Mouse (Mus musculus) ovary, postnatal 10 days (tissue): ENCODE measurements around the gene Olfr524.

Experiments
- DNase-seq: peaks from one replicate; pipeline ENCODE4 v3.0.0; 2022; ENCODE audit warnings: low spot score

The Olfr524 gene

DNA sequence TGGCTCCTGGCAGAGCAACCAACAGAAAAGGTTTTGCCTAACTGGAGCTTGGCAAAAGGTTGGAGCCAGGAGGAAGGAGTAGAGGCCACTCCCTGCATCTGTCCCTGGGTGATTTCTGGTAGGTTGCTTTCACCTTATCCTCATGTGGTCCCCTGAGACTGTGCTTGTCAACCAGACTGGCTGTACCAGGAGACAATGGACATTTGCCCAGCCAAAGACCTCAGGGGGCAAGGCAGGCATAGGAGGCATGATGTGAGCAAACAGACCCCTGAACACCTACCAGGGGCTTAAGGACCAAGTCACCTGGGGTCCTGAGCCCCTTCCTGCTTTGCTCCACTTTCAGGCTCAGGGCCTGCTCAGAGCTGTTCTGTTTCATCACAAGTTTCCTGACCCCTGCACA lies at the start of gene Olfr524:
TSS of gene Olfr524 (minus strand) at position 101 of the 400 bp plus-strand sequence.
- DNase-seq, result no peak

DNA sequence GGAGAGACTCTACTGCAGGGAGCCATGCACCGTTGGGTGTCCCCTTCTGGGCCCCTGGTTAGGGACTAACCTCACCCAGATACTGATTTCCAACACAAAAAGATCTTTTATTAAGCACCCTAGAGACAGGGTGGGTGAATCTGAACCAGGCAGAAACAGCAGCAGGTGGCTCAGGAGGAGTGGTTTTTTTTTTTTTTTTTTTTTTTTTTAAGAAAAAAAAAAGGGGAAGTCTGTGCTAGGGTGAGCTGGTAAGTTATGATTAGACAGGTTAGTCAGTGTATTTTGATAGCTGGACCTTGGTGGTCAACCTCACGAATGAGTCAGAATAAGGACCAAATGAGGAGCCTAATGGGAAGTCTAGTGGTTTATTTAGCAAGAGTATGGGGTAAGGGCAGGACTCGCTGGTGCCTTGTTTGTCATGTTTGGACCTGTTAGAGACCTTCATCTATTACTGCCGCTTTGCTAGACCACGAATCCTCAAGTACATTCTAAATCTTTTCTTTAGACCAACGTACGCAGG lies 48.1 kb upstream of the Olfr524 start:
- no peak for DNase-seq

DNA sequence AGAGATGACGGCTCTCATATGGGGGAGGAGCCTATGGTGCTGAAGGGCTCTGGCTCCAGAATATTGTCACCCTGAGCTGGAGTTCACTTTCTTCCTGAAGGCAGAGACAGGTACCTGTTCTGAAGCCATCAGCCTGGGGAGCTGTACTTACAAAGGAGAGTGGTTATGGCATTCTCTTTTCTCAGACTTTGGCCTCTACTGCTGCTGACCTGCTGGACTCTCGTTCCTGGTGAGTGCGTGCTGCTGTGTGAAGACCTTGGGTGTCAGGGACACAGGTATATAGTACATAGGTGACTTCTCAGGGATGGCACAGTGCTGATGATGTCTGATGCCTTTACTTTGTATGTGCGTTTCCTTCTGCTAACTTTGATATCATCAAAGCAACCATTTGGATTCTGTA lies 41.5 kb upstream of the Olfr524 start, which contains the start of gene 5830411N06Rik:
TSS of gene 5830411N06Rik (plus strand) at position 69 of the 400 bp plus-strand sequence.
- DNase-seq, result no peak

DNA sequence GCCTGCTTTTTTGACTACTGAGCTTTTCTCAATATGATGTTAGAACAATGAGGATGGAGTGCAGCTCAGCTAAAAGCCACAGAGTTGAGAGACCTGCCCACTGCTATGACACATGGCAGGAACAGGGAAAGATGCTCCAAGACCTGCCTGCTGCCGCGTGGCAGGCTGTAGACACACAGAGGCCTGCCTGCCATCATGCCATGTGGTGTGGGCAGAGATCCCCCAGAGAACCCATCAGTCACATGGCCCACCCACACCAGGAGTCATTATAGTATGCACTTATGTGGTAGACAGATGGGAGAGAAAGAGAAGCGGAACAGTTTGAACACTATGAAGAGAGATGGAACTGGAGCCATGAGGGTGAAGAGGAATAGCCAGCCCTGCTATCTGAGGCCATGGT lies 27.9 kb upstream of the Olfr524 start:
- no peak for DNase-seq

DNA sequence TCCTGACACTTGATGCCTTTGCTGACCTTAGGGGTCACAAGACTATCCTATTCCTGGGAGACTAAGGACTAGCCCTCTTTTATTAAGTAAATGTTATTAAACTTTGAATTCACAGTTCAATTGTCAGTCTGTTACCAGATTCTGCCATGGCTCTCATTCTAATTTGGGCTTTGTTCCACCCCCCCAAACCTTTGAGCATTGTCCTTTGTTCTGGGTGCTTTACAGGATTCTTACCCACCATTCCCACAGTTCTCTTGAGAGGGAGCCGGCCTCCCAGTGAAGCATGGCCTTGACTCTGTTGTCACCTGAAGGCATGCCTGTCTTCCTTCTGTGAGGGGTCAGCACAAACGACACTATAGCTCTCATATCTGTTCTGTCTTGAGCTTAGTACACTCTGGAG lies 25.3 kb upstream of the Olfr524 start:
- no peak for DNase-seq

DNA sequence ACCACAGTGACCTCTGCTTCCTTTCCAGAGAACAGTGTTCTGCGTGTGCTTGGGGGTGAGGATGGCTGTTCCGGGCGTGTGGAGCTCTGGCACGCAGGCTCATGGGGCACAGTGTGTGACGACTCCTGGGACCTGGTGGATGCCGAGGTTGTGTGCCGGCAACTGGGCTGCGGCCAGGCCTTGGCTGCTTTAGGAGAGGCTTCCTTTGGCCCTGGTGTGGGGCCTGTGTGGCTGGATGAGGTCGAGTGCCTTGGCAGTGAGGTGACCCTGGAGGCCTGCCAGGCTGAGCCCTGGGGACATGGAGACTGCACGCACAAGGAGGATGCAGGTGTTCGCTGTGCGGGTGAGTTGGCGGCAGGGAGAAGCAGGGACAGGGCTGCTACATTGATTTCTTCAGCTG lies 22.7 kb upstream of the Olfr524 start:
- DNase-seq, result no peak

DNA sequence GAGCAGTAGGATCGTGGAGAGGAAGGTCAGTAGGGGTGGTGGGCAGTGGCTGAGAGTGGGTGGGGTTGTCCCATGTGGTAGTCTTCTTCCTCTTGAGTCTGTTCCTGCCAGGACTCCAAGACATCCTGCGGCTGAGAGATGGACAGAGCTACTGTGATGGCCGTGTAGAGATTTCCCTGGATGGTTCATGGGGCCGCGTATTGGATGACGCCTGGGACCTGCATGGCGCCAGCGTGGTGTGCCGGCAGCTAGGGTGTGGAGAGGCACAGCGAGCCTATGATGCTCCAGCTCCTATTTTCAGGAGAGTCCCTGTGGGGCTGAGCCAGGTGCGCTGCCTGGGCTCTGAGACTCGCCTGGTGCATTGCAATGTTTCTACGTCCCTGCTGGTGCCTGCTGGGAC lies 18.4 kb upstream of the Olfr524 start:
- no peak for DNase-seq

DNA sequence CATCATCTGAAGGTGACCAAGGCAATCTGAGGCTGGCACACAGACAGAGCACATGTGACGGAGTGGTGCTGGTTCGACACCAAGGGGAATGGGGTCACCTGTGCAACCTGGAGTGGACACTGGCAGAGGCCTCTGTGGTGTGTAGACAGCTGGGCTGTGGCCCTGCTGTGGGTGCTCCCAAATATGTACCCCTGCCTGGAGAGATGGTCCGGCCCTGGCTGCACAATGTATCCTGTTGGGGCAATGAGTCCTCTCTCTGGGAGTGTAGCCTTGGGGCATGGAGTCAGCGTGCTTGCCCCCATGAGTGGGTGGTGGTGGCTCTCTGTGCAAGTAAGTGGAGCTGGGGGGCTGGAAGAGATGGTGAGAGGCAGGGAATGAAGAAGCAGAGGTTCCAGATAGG lies 14.6 kb upstream of the Olfr524 start:
- no peak for DNase-seq

DNA sequence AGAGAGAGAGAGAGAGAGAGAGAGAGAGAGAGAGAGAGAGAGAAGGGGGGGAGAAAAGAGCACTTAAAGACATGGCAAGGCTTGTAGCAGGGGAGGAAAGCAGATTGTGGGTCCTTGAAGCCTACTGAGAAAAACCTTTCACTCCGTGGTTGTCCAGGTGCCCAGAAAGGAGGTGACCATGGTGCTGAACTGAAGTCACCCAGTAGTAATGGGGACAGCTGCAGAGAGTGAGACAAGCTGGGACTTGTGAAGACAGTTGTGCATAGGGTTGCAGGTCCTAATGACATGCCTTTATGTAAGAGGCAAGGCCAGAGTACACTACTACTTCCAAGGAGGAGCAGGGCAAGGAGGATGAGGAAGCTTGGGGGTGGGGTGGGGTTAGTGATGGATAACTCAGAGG lies 13.5 kb upstream of the Olfr524 start:
- no peak for DNase-seq

DNA sequence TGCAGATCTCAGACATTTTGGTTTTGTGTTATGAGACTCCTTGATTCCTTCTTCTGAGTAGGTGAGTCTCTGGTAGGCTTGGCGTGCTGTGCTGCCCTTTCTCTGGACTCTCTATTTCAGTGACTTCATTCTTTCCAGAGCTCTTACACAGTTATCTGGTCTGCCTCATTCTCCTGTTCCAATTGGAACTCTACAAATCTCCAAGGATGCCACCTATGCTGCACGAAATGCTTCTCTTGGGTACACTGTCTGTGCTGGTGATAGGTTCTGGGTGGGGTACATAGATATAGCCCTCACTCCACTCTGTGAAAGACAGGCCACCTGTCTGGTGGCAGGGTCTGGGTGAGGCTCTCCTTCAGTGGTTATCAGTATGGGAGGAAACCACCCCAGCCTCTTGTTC lies 12.2 kb upstream of the Olfr524 start, which contains the start of gene Cd163l1:
TSS of gene Cd163l1 (plus strand) at position 301 of the 400 bp plus-strand sequence.
- DNase-seq, result no peak

DNA sequence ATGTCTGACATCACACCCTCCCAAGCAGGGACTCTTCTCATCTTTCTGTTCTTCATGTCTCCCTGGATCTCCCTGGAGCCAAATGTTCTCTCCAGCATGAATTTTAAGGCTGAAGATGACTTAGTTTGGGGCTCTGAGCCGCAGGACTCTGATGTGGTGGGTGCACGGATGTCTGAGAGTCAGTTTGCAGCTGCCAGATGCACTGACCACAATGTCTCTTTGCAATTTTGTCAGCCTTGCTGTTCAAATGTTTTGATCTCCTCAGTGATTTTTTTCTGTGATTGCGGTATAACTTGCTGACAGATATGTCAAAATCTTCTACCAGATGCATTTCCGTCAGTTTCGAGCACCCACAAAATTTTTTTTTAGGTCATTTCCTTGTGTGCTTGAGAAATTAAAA lies 8.1 kb upstream of the Olfr524 start:
- no peak for DNase-seq

DNA sequence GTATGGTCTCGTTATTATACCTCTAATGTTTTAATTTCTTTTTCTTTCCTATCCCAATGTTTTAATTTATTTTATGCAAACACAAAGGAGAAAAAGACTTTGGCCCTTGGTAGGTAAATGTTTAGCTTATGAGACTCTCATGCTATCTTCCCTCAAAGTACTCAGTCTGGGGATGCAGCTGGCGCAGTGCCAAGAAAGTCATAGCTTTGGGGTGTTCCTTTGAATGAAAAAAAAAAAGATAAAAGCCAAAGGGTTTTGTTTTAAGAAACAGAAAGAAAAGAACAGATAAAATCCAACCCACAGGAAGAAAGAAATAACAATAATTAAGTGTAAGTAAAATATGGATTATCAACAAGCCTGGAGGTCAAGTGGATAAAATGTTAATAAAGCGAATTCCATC lies 2.9 kb upstream of the Olfr524 start:
- DNase-seq, result no peak

DNA sequence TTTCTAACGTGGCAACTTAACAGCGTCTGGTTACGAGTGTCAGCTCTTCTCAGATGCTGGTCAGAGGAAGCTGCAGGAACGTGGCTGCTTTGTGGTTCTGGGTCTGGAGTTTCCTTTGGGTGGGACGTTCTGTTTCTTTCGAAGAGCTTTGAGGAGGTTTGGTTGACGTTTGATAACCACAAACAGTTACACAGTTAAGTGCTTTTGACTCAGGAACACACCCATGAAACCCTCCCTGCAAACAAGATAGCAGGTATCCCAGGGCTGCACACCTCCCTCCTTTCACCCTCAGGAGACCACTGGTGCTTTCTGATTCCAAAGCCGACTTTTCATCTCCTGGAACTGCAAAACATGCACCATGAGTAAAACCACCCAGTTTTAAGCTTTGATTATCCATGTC lies 2.4 kb upstream of the Olfr524 start:
- no peak for DNase-seq

DNA sequence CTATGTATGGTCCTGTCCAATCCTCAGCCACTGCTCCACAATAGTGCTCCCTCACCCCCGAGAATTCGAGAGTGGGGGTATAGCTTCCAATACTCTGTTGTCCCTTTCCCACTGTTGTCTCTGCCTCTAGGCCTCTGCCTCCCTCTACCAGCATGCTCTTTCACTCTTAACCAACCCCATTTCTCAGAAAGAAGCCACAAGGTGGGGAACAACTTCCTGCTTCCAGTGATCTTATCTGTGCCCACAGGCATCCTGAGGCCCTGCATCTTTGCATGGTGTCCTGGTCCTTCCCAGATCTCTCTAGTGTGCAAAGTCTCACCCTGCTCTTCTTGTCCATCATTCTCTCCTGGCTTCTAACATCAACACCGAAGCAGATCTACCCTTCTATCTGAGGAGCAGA lies 1.1 kb upstream of the Olfr524 start:
- DNase-seq, result no peak

DNA sequence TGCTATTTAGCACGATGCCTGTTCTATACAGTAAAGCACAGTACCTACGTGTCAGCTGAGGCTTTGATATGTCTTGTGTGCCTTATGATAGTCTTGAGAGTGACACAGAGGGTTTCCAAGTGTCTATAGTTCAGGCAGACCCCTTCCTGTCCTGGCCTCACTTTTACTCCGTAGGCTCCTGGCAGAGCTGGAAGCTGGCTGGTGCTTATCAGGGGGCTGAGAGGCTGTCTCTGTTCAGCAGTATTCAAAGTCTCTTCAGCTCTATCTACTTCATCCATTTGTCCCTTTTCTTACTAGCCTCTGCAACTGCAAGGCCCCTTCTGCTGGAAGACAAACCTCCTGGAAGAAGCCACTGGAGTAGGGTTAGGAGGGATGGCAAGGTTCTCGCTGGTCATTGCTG lies 4.7 kb downstream of the Olfr524 start:
- no peak for DNase-seq

DNA sequence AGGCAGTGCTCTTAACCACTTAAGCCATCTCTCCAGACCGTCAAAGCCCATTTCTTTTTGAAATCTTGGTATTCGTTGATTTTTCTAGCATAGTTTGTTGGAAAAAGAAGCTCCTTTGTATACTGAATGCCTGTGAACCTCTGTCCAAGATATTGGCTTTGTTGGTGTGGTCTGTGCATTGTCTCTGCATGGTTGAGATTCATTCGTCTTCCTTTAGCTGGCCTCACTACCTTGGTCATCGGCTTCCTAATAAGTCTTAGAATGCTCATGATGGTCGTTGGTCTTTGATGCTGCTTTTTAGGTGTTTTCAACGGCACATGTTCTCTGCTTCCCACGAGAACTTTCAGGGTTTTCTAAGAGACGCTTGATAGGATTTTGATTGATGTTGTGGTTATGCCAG lies 9.8 kb downstream of the Olfr524 start:
- DNase-seq, result no peak

DNA sequence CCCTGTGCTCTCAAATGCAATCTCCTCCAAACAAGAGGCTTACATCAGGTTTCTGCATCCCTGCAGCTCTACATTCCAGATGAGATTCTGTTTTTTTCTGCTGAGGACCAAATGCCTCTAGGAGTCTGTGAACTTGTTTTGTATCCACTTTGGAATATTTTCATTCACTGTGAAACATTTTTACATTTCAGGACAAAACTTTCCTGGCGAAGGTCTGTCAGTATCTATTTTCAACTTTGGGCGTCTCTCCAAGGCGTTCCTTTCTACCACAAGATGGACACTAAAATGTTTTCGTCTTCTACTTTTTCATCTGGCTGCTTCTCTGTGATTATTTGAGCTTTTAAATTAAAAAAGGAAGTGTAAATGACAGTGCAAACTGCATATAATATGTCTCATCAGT lies 11.7 kb downstream of the Olfr524 start:
- no peak for DNase-seq

DNA sequence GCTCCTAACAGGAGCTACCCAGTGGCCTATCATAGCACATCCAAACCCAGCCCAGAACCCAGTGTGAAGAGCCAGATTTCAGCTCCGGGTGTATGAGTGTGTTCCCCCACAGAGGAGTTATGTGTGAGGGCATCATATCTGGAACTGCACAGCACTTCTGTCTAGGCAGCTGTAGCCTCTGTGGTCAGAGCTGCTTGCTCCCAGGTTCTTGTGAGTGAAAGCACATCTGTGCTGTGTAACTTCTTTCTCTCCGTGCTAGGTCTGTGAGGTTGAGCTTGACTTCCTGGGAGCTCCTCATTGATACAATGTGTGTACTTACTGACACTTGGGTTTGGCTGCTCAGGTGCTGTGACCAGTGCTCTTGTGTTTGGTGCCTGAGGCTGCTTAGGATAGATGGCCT lies 12.9 kb downstream of the Olfr524 start:
- DNase-seq, result no peak

DNA sequence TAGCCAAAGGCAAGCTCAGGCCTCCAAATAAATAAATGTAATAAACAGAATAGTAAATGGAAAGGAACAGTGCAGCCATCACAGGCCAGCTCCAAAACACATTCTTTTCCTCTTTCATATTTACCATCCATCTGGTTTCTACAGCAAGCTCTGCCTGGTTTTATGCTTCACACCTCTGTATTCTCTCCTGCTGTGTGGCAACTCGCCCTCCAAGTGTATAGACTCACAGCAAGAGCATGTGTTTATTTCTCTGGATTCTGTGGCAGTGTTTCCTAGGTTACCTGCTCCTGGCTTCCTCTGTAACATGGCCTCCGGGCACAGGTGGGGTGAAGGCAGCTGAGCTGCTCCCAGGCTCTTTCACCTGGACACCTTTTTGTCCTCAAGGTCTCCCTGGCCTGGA lies 13.3 kb downstream of the Olfr524 start:
- DNase-seq, result no peak

DNA sequence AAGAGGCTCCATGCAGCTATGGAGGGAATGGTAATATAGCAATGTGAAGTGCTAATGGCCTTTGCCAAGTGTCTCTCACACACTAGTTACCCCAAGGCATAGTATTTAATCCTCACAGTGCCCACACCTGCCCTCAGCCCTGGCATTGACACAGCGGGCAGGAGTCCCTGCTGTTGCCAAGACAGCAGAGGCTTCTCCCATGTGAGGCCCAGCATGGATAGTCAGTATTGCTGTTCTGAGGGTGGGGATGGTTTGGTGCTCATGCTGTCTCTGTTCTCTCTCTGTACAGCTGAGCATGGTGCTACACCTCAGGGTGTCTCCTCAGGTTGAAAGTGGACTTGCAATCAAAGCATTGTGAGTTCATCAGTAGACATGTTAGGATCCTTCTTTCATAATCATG lies 15.3 kb downstream of the Olfr524 start:
- no peak for DNase-seq

DNA sequence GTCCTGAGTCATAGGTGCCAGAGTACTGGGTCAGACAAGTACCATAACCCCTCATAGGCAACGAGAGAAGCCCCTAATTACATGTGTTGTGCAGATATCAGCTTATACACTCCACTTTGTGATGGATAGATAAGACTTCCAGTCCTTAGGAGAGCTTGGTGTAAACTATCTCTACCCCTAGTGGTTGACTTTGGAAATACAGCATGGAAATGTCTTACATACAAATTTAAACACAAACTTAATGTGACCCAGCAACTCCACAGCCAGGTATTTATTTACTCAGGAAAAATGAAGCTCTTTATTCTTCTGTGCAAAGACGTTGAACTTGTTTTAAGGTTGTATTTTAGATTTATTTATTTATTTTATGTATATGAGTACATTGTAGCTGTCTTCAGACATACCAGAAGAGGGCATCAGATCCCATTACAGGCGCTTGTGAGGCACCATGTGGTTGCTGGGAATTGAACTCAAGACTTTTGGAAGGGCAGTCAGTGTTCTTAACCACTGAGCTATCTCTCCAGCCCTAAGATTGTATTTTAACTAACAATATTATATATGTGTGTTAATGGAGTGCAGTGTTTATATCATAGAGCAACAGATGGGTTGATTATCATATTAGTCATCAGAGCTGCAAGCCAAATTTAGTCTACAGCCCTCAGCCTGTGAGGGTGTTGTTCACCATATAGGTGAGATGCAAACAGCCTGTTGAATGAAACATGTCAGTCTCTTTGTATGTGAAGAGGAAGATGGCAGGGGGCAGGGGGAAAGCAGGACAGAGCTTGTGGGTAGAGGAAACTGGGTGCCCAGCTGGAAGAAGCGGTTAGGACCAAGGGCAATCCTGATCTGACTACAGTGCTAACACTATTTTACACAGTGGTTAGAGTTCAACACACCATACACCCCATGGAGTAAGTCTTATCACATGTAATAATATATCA lies 17.1 kb downstream of the Olfr524 start:
- DNase-seq, result no peak

DNA sequence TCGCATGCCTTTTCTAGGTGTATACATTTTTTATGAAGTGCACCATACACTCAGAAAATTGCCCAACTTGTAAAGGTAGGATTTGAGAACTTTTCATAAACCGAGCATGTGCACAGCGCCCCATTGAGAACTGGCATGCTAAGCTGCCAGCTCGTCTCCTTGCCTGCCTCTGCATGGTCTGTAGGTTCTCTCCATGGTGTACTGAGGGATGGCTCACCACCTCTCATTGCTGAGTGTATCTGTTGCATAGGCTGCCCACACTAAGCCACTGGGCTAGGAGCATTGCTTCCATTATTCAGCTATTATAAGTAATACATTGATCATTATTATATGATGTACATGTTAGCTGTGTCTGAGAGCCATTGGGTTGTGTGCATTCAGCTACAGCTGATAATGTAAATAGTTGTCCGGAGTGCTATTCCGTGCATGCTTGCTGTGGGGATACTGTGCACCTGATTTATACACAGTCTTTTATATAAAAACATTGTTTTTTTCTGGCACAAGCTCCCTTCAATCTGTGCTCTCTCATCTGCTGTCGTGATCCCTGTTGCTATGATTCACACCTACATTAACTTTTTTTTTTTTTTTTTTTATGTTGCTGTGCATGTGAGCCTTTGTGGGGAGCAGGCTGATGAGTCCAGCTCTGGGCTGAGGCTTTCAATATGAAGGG lies 17.9 kb downstream of the Olfr524 start:
- no peak for DNase-seq
